Mouse (Mus musculus) E14TG2a.4 (cell line): ENCODE data around the gene Teddm2.

Experiments used
- H3K27me3 ChIP-seq: 2 replicates; pipeline ENCODE4 v1.6.1; 2014; ENCODE audit warnings: low read length, control low read depth; ENCODE audit not compliant: insufficient read depth
- H3K36me3 ChIP-seq: 2 replicates; pipeline ENCODE4 v1.6.1; 2014; ENCODE audit warnings: low read length, control low read depth; ENCODE audit not compliant: insufficient read depth
- H3K4me1 ChIP-seq: replicated peaks from 2 replicates; pipeline ENCODE4 v1.6.1; 2014; ENCODE audit warnings: low read depth, low read length, control low read depth
- H3K4me3 ChIP-seq: replicated peaks from 2 replicates; pipeline ENCODE4 v1.5.1; 2014; ENCODE audit warnings: mild to moderate bottlenecking, low read length
- H3K9me3 ChIP-seq: 2 replicates; pipeline ENCODE4 v1.6.1; 2014; ENCODE audit warnings: low read length, control low read depth
- CTCF ChIP-seq: conservative IDR thresholded peaks from 2 replicates; pipeline ENCODE4 v1.5.1; 2014; ENCODE audit warnings: low read length
- NANOG ChIP-seq: IDR thresholded peaks from 2 replicates; pipeline ENCODE4 v1.6.1; 2014; ENCODE audit warnings: borderline replicate concordance, low read length, mixed read lengths
- POU5F1 ChIP-seq: IDR thresholded peaks from 2 replicates; pipeline ENCODE4 v1.6.1; 2014; ENCODE audit warnings: low read length, borderline replicate concordance

The Teddm2 gene

DNA sequence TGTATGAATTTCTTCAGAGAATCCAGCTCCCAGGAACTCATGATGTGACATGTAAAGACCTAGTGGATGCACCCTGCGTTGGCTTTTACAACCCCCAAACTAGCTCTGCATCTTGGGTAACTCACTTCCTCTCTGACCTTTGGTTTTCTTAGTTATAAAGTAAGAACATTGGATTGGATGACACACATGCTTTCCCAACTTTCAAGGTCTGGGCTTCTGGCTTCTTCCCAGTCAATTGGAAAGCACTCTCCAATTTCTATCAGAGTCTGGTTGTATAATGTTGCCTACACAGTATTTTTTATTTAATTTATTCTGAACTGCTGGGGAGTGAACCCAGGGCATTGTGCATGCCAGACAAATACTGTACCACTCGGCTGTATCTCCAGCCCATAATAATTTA, 30.4 kb upstream of the Teddm2 start:
- Histone ChIP-seq H3K9me3 (peaks cover 19% of the 10 kb centered on the region), H3K4me1 (peaks cover 9% of the 10 kb centered on the region), H3K4me3 (no peak overlapping the region), H3K27me3 (no peaks in the 10 kb centered on the region), H3K36me3 (no peaks in the 10 kb centered on the region)
- TF ChIP-seq NANOG (no peak), POU5F1 (no peak), CTCF (no peak)

GRCm38 (mm10) chr1:153924395-153925385, 24.7 kb upstream of the Teddm2 start:
- Histone ChIP-seq H3K36me3 (no peaks in the 10 kb centered on the region), H3K9me3 (peaks cover 17% of the 10 kb centered on the region), H3K27me3 (no peaks in the 10 kb centered on the region), H3K4me3 (no peak overlapping the region), H3K4me1 (peaks cover 15% of the 10 kb centered on the region)
- TF ChIP-seq NANOG = no peak
- no peak for TF ChIP-seq POU5F1
- TF ChIP-seq CTCF = no peak

- H3K4me3 ChIP-seq = no peak overlapping the region
- peaks cover 5% of the 10 kb centered on the region; the same call in 1 of the 2 replicates for H3K9me3 ChIP-seq
- H3K36me3 ChIP-seq = no peaks in the 10 kb centered on the region
- no peaks in the 10 kb centered on the region for H3K27me3 ChIP-seq
- no peak for TF ChIP-seq CTCF
- no peak for TF ChIP-seq POU5F1
- no peak for TF ChIP-seq NANOG
- peaks cover 15% of the 10 kb centered on the region for H3K4me1 ChIP-seq
These were observed 22.6 kb upstream of the Teddm2 start for GRCm38 (mm10) chr1:153922571-153923021.

DNA sequence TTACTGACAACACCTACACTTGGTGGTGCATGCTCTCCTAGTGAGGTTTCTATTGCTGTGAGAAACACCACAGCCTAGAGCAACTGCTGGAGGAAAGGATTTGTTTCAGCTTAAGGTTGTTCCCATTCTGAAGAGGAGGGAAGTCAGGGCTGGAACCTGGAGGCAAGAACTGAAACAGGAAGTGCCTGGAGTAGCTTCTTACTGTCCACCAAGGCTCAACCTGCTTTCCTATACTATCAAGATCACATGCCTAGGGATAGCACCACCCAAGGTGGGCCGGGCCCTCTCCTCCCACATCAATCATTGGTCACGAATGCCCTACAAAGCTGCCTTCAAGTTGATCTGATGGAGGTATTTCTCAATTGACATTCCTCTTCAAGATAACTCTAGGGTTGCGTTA, 21.6 kb upstream of the Teddm2 start:
- peaks cover 15% of the 10 kb centered on the region for H3K4me1 ChIP-seq
- no peak overlapping the region for H3K4me3 ChIP-seq
- no peaks in the 10 kb centered on the region for H3K36me3 ChIP-seq
- no peaks in the 10 kb centered on the region for H3K27me3 ChIP-seq
- no peaks in the 10 kb centered on the region for H3K9me3 ChIP-seq
- no peak for TF ChIP-seq POU5F1
- no peak for TF ChIP-seq CTCF
- TF ChIP-seq NANOG = no peak

GRCm38 (mm10) chr1:153918521-153919206, 18.6 kb upstream of the Teddm2 start:
- TF ChIP-seq POU5F1 (no peak), NANOG (no peak), CTCF (no peak)
- no peaks in the 10 kb centered on the region for H3K27me3 ChIP-seq
- no peaks in the 10 kb centered on the region for H3K36me3 ChIP-seq
- peaks cover 13% of the 10 kb centered on the region for H3K9me3 ChIP-seq
- peaks cover 21% of the 10 kb centered on the region for H3K4me1 ChIP-seq
- H3K4me3 ChIP-seq = no peak overlapping the region

DNA sequence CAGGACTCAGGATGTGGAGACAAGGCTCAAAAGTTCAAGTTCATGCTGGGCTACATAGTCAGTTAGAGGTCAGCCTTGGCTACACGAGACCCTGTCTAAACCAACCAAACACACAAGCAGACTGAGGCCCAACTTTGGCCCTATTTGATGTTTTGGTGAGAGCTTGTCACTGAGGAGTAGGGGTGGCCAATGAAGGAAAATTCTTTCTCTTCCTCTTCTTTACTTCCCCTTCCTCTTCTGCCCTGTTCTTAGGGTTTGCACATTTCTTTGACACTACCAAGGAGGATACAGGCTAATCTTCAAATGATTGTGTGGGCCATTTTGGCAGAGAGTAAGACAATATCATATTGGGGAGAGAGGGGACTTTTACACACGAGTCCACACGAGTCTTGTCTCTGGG, 13.8 kb upstream of the Teddm2 start:
- TF ChIP-seq CTCF (no peak), POU5F1 (no peak), NANOG (no peak)

GRCm38 (mm10) chr1:153911276-153911795, 11.3 kb upstream of the Teddm2 start:
- TF ChIP-seq NANOG = no peak

More for the DNA sequence above, 13.8 kb upstream of the Teddm2 start:
- Histone ChIP-seq H3K36me3 (peaks cover 34% of the 10 kb centered on the region), H3K27me3 (no peaks in the 10 kb centered on the region), H3K9me3 (peaks cover 13% of the 10 kb centered on the region), H3K4me1 (peaks cover 30% of the 10 kb centered on the region), H3K4me3 (no peak overlapping the region)

GRCm38 (mm10) chr1:153910423-153910822, 10.4 kb upstream of the Teddm2 start:
- Histone ChIP-seq H3K9me3 (peaks cover 13% of the 10 kb centered on the region), H3K36me3 (peaks cover 68% of the 10 kb centered on the region), H3K4me3 (no peak overlapping the region), H3K4me1 (peaks cover 54% of the 10 kb centered on the region), H3K27me3 (no peaks in the 10 kb centered on the region)
- TF ChIP-seq NANOG = no peak
- no peak for TF ChIP-seq POU5F1
- no peak for TF ChIP-seq CTCF

More at GRCm38 (mm10) chr1:153911276-153911795, 11.3 kb upstream of the Teddm2 start:
- H3K4me3 ChIP-seq = no peak overlapping the region
- peaks cover 54% of the 10 kb centered on the region for H3K4me1 ChIP-seq
- peaks cover 59% of the 10 kb centered on the region for H3K36me3 ChIP-seq
- H3K9me3 ChIP-seq = peaks cover 13% of the 10 kb centered on the region
- H3K27me3 ChIP-seq = no peaks in the 10 kb centered on the region
